Comparison of ENCODE assay signal across 7 mouse cellular contexts in genomic region chr1:183699284-183699683, GRCm38 (mm10).
DNase-seq lines count a peak whose midpoint lies in the region; ATAC-seq and TF ChIP-seq lines count a peak whose summit lies in the region.

No protein-coding gene starts in this region.

- no peak overlapping the region for H3K4me3 ChIP-seq in left cerebral cortex, adult 2 months
- H3K4me3 ChIP-seq in cerebellum, adult 2 months (replicated peaks; ENCODE audit: insufficient read depth, low read depth, low read length) = no peak overlapping the region

- H3K27me3 ChIP-seq in cerebellum, adult 2 months (ENCODE audit: control insufficient read depth, insufficient read depth, low read length) = no peaks in the 10 kb centered on the region

- intact Hi-C loops in left cerebral cortex, adult 2 months (cut with DNase I) = no loop called here

- no peak for TF ChIP-seq POLR2A in cerebellum, adult 2 months (IDR thresholded peaks at IDR 0.05; ENCODE audit: borderline replicate concordance, insufficient read depth, low read length)

- H3K4me1 ChIP-seq in cerebellum, adult 2 months (ENCODE audit: control insufficient read depth, insufficient read depth, low read length) = no peaks in the 10 kb centered on the region

- no peak for DNase-seq in left cerebral cortex, adult 2 months (ENCODE audit: extremely low spot score in 1 of 2, low spot score in 2 of 2)
- DNase-seq in left cerebral cortex, adult 9 months (ENCODE audit: low spot score in 2 of 2) = no peak
- DNase-seq in R1 (ENCODE audit: low read depth, low spot score) = peak; percentile 61
- peak in 1 of 2 experiments; percentile 12 for DNase-seq in cerebellum, adult 2 months
- no peak for DNase-seq in layer of hippocampus, adult 9-10 months (ENCODE audit: low spot score)

- 81% methylated on average over 11 of the region's 11 CpGs for WGBS in cerebellum, adult 2 months

- TF ChIP-seq CTCF in left cerebral cortex, adult 2 months (IDR thresholded peaks at IDR 0.05) = peak; percentile 27
- peak; percentile 35; the same call in 1 of the 2 replicates for TF ChIP-seq CTCF in cerebellum, adult 2 months (IDR thresholded peaks at IDR 0.05; ENCODE audit: borderline replicate concordance, insufficient read depth, low read depth, low read length)

- no peak overlapping the region for H3K27ac ChIP-seq in left cerebral cortex, adult 2 months
- no peak overlapping the region for H3K27ac ChIP-seq in cerebellum, adult 2 months (ENCODE audit: insufficient read depth, low read length)

- ATAC-seq in megakaryocyte progenitor cell, adult 5-6 weeks (replicated peaks; ENCODE audit: poor library complexity) = peak; percentile 60
- ATAC-seq in erythroid progenitor cell, adult 5-6 weeks (replicated peaks; ENCODE audit: low FRiP score, poor library complexity, severe bottlenecking) = no peak
